Mouse (Mus musculus) thymus, adult 2 months (tissue): ENCODE measurements around the gene Kcnq5. TPM values are rescaled to one million over a fixed set of nuclear protein-coding genes. Genes with fewer than 3 reads are reported as not detected.

Experiments used
- DNase-seq: peaks from one replicate; pipeline ENCODE4 v3.0.0; 2021
- H3K27ac ChIP-seq: fragments of 200-500 bp; 2 replicates; pipeline ENCODE4 v1.5.1; 2012; ENCODE audit warnings: low read length, control low read depth; ENCODE audit not compliant: control insufficient read depth, insufficient read depth
- H3K27me3 ChIP-seq: fragments of 200-500 bp; 2 replicates; pipeline ENCODE4 v1.6.1; 2012; ENCODE audit warnings: mild to moderate bottlenecking, low read length, moderate library complexity, mixed read lengths; ENCODE audit not compliant: control insufficient read depth, insufficient read depth
- H3K36me3 ChIP-seq: fragments of 200-500 bp; 2 replicates; pipeline ENCODE4 v1.6.1; 2012; ENCODE audit warnings: mild to moderate bottlenecking, low read length, moderate library complexity; ENCODE audit not compliant: control insufficient read depth, insufficient read depth
- H3K4me1 ChIP-seq: fragments of 200-500 bp; replicated peaks from 2 replicates; pipeline ENCODE4 v1.6.1; 2012; ENCODE audit warnings: low read length; ENCODE audit not compliant: control insufficient read depth, insufficient read depth
- H3K4me3 ChIP-seq: fragments of 200-500 bp; 2 replicates; pipeline ENCODE4 v1.5.1; 2012; ENCODE audit warnings: mild to moderate bottlenecking, low read length, control low read depth, moderate library complexity; ENCODE audit not compliant: control insufficient read depth, insufficient read depth
- CTCF ChIP-seq: fragments of 200-500 bp; IDR thresholded peaks from 2 replicates; pipeline ENCODE4 v1.5.1; 2012; ENCODE audit warnings: mild to moderate bottlenecking, control low read depth, low read length, moderate library complexity, borderline replicate concordance; ENCODE audit not compliant: control insufficient read depth, poor library complexity, insufficient read depth; ENCODE audit errors: extremely low read depth
- POLR2A ChIP-seq: fragments of 200-500 bp; IDR thresholded peaks from 2 replicates; pipeline ENCODE4 v1.6.1; 2012; ENCODE audit warnings: mild to moderate bottlenecking, low read length, control low read depth, moderate library complexity; ENCODE audit not compliant: control insufficient read depth, poor library complexity, insufficient read depth; ENCODE audit errors: extremely low read depth
- WGBS: fragments of 180-500 bp; shearing (Covaris S2); methylation state at CpG from one replicate; pipeline ENCODE4 v1.1.7; 2018; 5-methylcytosine and 5-hydroxymethylcytosine counted together
- polyA plus RNA-seq: library from polyadenylated mRNA; depleted of rRNA; stranded (reverse); fragments of >200 nt; gene quantifications from 2 replicates; pipeline ENCODE4 v1.2.3, GENCODE M21; 2012

Kcnq5 gene
- polyA plus RNA-seq, 1 experiment, result 0.62 TPM

- WGBS, result 61% methylated on average over 2 of the region's 2 CpGs
- no peaks in the 10 kb centered on the region for H3K4me1 ChIP-seq
- no peak overlapping the region for H3K27ac ChIP-seq
- H3K4me3 ChIP-seq, result no peak overlapping the region
- no peak for TF ChIP-seq CTCF
- no peak for TF ChIP-seq POLR2A
- no peaks in the 10 kb centered on the region for H3K27me3 ChIP-seq
- H3K36me3 ChIP-seq, result no peaks in the 10 kb centered on the region
- DNase-seq, result no peak
These were observed 409.0 kb downstream of the Kcnq5 start for GRCm38 (mm10) chr1:21552715-21553114.

GRCm38 (mm10) chr1:21543909-21544308, 417.8 kb downstream of the Kcnq5 start:
- H3K27ac ChIP-seq, result no peak overlapping the region
- no peaks in the 10 kb centered on the region for H3K27me3 ChIP-seq
- H3K36me3 ChIP-seq, result no peaks in the 10 kb centered on the region
- DNase-seq, result no peak
- TF ChIP-seq POLR2A (no peak), CTCF (no peak)
- no peaks in the 10 kb centered on the region for H3K4me1 ChIP-seq
- H3K4me3 ChIP-seq, result no peak overlapping the region

- TF ChIP-seq CTCF, result no peak
- no peak for TF ChIP-seq POLR2A
- H3K27me3 ChIP-seq, result no peaks in the 10 kb centered on the region
- no peak overlapping the region for H3K4me3 ChIP-seq
- 97% methylated on average over 2 of the region's 2 CpGs for WGBS
- no peak overlapping the region for H3K27ac ChIP-seq
- no peaks in the 10 kb centered on the region for H3K4me1 ChIP-seq
- no peaks in the 10 kb centered on the region for H3K36me3 ChIP-seq
- DNase-seq, result no peak
These were observed 422.3 kb downstream of the Kcnq5 start for GRCm38 (mm10) chr1:21539486-21539885.

DNA sequence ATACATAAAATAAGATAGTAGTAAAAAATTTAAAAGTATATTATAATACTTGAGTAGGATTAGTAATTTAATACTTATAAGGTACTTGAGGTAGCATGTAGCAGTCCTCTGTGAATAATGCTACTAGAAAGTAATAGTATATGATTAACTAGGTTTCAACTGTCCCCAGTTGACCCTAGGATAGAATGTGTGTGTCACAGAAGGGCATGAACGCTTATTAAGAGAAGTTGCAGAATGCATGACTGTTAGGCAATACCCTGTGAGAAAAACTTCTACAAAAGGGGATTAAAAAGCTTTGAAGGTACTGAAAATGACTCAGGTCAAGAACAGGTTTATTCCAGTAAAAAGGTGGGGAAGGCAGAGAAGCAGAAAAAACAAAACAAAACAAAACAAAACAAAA, 430.9 kb downstream of the Kcnq5 start:
- Histone ChIP-seq H3K4me1 (no peaks in the 10 kb centered on the region), H3K36me3 (no peaks in the 10 kb centered on the region), H3K27ac (no peak overlapping the region), H3K27me3 (no peaks in the 10 kb centered on the region), H3K4me3 (no peak overlapping the region)
- TF ChIP-seq CTCF (no peak), POLR2A (no peak)
- DNase-seq, result no peak
- WGBS, result 78% methylated on average over 1 of the region's 1 CpGs

DNA sequence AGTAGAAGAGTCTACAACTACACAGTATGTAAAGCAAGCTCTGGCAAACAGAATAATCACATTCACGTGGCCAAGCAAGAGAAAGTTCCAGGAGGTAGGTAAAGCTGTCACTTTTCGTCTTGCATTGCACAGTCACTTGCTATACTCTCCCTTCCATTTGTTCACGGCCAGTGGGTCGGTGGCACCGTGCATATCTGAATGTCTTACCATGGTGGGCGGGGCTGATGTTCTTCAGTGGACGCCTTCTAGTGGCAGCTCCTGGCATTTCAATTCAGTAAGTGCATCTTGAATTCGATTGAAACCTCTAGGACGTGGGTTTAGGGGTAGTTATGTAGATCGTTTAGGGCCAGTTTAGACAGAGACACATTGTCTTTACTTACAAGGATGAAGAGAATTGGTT, 439.7 kb downstream of the Kcnq5 start:
- H3K27me3 ChIP-seq, result no peaks in the 10 kb centered on the region
- TF ChIP-seq CTCF, result peak; percentile 39; the same call in 1 of the 2 replicates
- TF ChIP-seq POLR2A, result no peak
- peak; percentile 40 for DNase-seq
- 91% methylated on average over 10 of the region's 10 CpGs for WGBS
- no peak overlapping the region for H3K4me3 ChIP-seq
- no peaks in the 10 kb centered on the region for H3K4me1 ChIP-seq
- H3K27ac ChIP-seq, result no peak overlapping the region
- no peaks in the 10 kb centered on the region for H3K36me3 ChIP-seq

- H3K36me3 ChIP-seq, result no peaks in the 10 kb centered on the region
- no peaks in the 10 kb centered on the region for H3K4me1 ChIP-seq
- no peak overlapping the region for H3K4me3 ChIP-seq
- H3K27me3 ChIP-seq, result no peaks in the 10 kb centered on the region
- H3K27ac ChIP-seq, result no peak overlapping the region
- WGBS, result 98% methylated on average over 8 of the region's 8 CpGs
- no peak for DNase-seq
- TF ChIP-seq POLR2A (no peak), CTCF (no peak)
These were observed 440.3 kb downstream of the Kcnq5 start for GRCm38 (mm10) chr1:21521475-21521874.

GRCm38 (mm10) chr1:21520116-21520645, 441.6 kb downstream of the Kcnq5 start:
- WGBS, result 91% methylated on average over 10 of the region's 10 CpGs
- H3K4me3 ChIP-seq, result no peak overlapping the region
- TF ChIP-seq CTCF (no peak), POLR2A (no peak)
- H3K36me3 ChIP-seq, result no peaks in the 10 kb centered on the region
- H3K27ac ChIP-seq, result no peak overlapping the region
- DNase-seq, result no peak
- no peaks in the 10 kb centered on the region for H3K4me1 ChIP-seq
- H3K27me3 ChIP-seq, result no peaks in the 10 kb centered on the region
